Mouse (Mus musculus) ovary, postnatal 14 days (tissue): ENCODE data around the gene Wscd2.
"Not testable (repeated sequence)": the region's sequence is repeated elsewhere in the genome, so short reads cannot be mapped to it uniquely, and the experiment has no call there.

Experiments used
- DNase-seq: peaks from one replicate; pipeline ENCODE4 v3.0.0; 2022; ENCODE audit warnings: low spot score

The Wscd2 gene

GRCm38 (mm10) chr5:113584439-113584838, 94.3 kb downstream of the Wscd2 start:
- no peak for DNase-seq

GRCm38 (mm10) chr5:113585619-113586457, 95.7 kb downstream of the Wscd2 start:
- not testable (repeated sequence) for DNase-seq

- DNase-seq: not testable (repeated sequence)
These were observed 96.3 kb downstream of the Wscd2 start for GRCm38 (mm10) chr5:113586458-113586849.

GRCm38 (mm10) chr5:113590010-113590640, 100.0 kb downstream of the Wscd2 start:
- DNase-seq: no peak

GRCm38 (mm10) chr5:113591166-113591565, 101.0 kb downstream of the Wscd2 start:
- DNase-seq: no peak

- DNase-seq: no peak
These were observed 101.7 kb downstream of the Wscd2 start for GRCm38 (mm10) chr5:113591751-113592230.

- DNase-seq: no peak
These were observed 104.0 kb downstream of the Wscd2 start for GRCm38 (mm10) chr5:113593911-113594705.

GRCm38 (mm10) chr5:113596252-113596651, 106.1 kb downstream of the Wscd2 start:
- no peak for DNase-seq

- no peak for DNase-seq
These were observed 106.7 kb downstream of the Wscd2 start for GRCm38 (mm10) chr5:113596780-113597353.

GRCm38 (mm10) chr5:113600181-113600580, 110.0 kb downstream of the Wscd2 start:
- DNase-seq: no peak

- no peak for DNase-seq
These were observed 110.7 kb downstream of the Wscd2 start for GRCm38 (mm10) chr5:113600803-113601202.

GRCm38 (mm10) chr5:113603471-113603870, 113.3 kb downstream of the Wscd2 start:
- DNase-seq: no peak

- no peak for DNase-seq
These were observed 114.6 kb downstream of the Wscd2 start for GRCm38 (mm10) chr5:113604758-113605157.

GRCm38 (mm10) chr5:113606121-113606520, 116.0 kb downstream of the Wscd2 start:
- no peak for DNase-seq

GRCm38 (mm10) chr5:113606961-113607785, 117.0 kb downstream of the Wscd2 start:
- no peak for DNase-seq

- no peak for DNase-seq
These were observed 117.9 kb downstream of the Wscd2 start for GRCm38 (mm10) chr5:113607941-113608431.

GRCm38 (mm10) chr5:113608511-113608910, 118.4 kb downstream of the Wscd2 start:
- DNase-seq: no peak

- no peak for DNase-seq
These were observed 119.8 kb downstream of the Wscd2 start for GRCm38 (mm10) chr5:113609891-113610290.

- DNase-seq: no peak
These were observed 120.4 kb downstream of the Wscd2 start for GRCm38 (mm10) chr5:113610490-113610889.

- no peak for DNase-seq
These were observed 121.0 kb downstream of the Wscd2 start for GRCm38 (mm10) chr5:113611131-113611530.

GRCm38 (mm10) chr5:113611771-113612233, 121.7 kb downstream of the Wscd2 start:
- DNase-seq: no peak
